Comparison of ENCODE assay signal across 18 mouse cellular contexts in genomic region chr5:116280518-116280917, GRCm38 (mm10). TPM values are rescaled to one million over a fixed set of nuclear protein-coding genes. Genes with fewer than 3 reads are reported as not detected.
DNase-seq lines count a peak whose midpoint lies in the region; ATAC-seq and TF ChIP-seq lines count a peak whose summit lies in the region.
"Had no signal": no experiment of that assay in that cellular context is flagged by ENCODE, and none has a peak within 500 bp of the region (broad histone marks: within the 10 kb centered on the region; RNA-seq: fewer than 3 reads in every experiment).

No protein-coding gene starts in this region.

- no peaks in the 10 kb centered on the region for H3K9me3 ChIP-seq in intestine, postnatal 0 days (ENCODE audit: control insufficient read depth)
- H3K9me3 ChIP-seq in intestine, embryonic 15.5 days: no peaks in the 10 kb centered on the region
- 0 out of 2 replicates have a peak, but pooled peaks cover 10% of the 10 kb centered on the region for H3K9me3 ChIP-seq in midbrain, embryonic 12.5 days
- H3K9me3 ChIP-seq in midbrain, embryonic 16.5 days (replicated peaks; ENCODE audit: control insufficient read depth, low read length, poor library complexity, severe bottlenecking): no peaks in the 10 kb centered on the region
- peaks cover 9% of the 10 kb centered on the region for H3K9me3 ChIP-seq in hindbrain, embryonic 12.5 days (replicated peaks)

- ATAC-seq in intestine, postnatal 0 days: no peak
- no peak for ATAC-seq in intestine, embryonic 15.5 days
- ATAC-seq in midbrain, embryonic 12.5 days (ENCODE audit: low FRiP score, low read depth): peak; percentile 38; the same call in 1 of the 2 replicates
- ATAC-seq in midbrain, embryonic 16.5 days: no peak
- no peak for ATAC-seq in hindbrain, embryonic 12.5 days (ENCODE audit: low FRiP score)
- ATAC-seq: CD4-positive, CD25-positive, alpha-beta regulatory T cell, adult 4 months had no signal

- no peaks in the 10 kb centered on the region for H3K36me3 ChIP-seq in intestine, postnatal 0 days (ENCODE audit: control insufficient read depth, insufficient read depth)
- H3K36me3 ChIP-seq in intestine, embryonic 15.5 days: no peaks in the 10 kb centered on the region
- no peaks in the 10 kb centered on the region for H3K36me3 ChIP-seq in midbrain, embryonic 12.5 days
- H3K36me3 ChIP-seq in midbrain, embryonic 16.5 days (ENCODE audit: control insufficient read depth, insufficient read depth, low read length): no peaks in the 10 kb centered on the region
- no peaks in the 10 kb centered on the region for H3K36me3 ChIP-seq in hindbrain, embryonic 12.5 days
- H3K36me3 ChIP-seq: heart, embryonic 13.5 days; limb, embryonic 12.5 days had no signal

- H3K27me3 ChIP-seq in intestine, postnatal 0 days (replicated peaks; ENCODE audit: control insufficient read depth, insufficient read depth, low read length): no peaks in the 10 kb centered on the region
- no peaks in the 10 kb centered on the region for H3K27me3 ChIP-seq in intestine, embryonic 15.5 days (replicated peaks)
- peaks cover 5% of the 10 kb centered on the region for H3K27me3 ChIP-seq in midbrain, embryonic 12.5 days
- H3K27me3 ChIP-seq in midbrain, embryonic 16.5 days (ENCODE audit: control insufficient read depth, insufficient read depth, low read depth, low read length): no peaks in the 10 kb centered on the region
- H3K27me3 ChIP-seq in hindbrain, embryonic 12.5 days: no peaks in the 10 kb centered on the region; the same call in 1 of the 2 replicates
- H3K27me3 ChIP-seq: heart, embryonic 13.5 days; limb, embryonic 12.5 days had no signal

- H3K4me3 ChIP-seq in intestine, postnatal 0 days (ENCODE audit: low read depth, low read length): no peak overlapping the region
- H3K4me3 ChIP-seq in intestine, embryonic 15.5 days (replicated peaks): no peak overlapping the region
- no peak overlapping the region for H3K4me3 ChIP-seq in midbrain, embryonic 12.5 days
- H3K4me3 ChIP-seq in midbrain, embryonic 16.5 days (ENCODE audit: low read depth, low read length): no peak overlapping the region
- no peak overlapping the region for H3K4me3 ChIP-seq in hindbrain, embryonic 12.5 days
- H3K4me3 ChIP-seq: erythroblast, embryonic 14.5 days; heart, embryonic 13.5 days; limb, embryonic 12.5 days had no signal

- peak; percentile 44 for DNase-seq in retina, embryonic 14.5 days (ENCODE audit: low spot score)
- DNase-seq in layer of hippocampus, adult 9-11 months: no peak
- DNase-seq: adrenal gland, postnatal 10 days; cerebellum, adult 9-10 months; heart, postnatal 4 days; kidney, adult 9 months; right cerebral cortex, postnatal 14 days had no signal

- no peak overlapping the region for H3K9ac ChIP-seq in intestine, postnatal 0 days (ENCODE audit: low read depth, low read length)
- no peak overlapping the region for H3K9ac ChIP-seq in intestine, embryonic 15.5 days
- no peak overlapping the region for H3K9ac ChIP-seq in midbrain, embryonic 12.5 days (replicated peaks)
- H3K9ac ChIP-seq in midbrain, embryonic 16.5 days (ENCODE audit: low read depth, low read length): no peak overlapping the region
- no peak overlapping the region for H3K9ac ChIP-seq in hindbrain, embryonic 12.5 days
- H3K9ac ChIP-seq: heart, embryonic 13.5 days; limb, embryonic 12.5 days had no signal

- H3K27ac ChIP-seq in intestine, postnatal 0 days (ENCODE audit: low read depth, low read length): no peak overlapping the region
- H3K27ac ChIP-seq in intestine, embryonic 15.5 days: no peak overlapping the region
- 0 out of 2 replicates have a peak overlapping the region, but pooled peaks have one; percentile 3 for H3K27ac ChIP-seq in midbrain, embryonic 12.5 days (replicated peaks)
- H3K27ac ChIP-seq in midbrain, embryonic 16.5 days (ENCODE audit: low read length): no peak overlapping the region
- H3K27ac ChIP-seq in hindbrain, embryonic 12.5 days: peak overlapping the region; percentile 49; the same call in 1 of the 2 replicates
- H3K27ac ChIP-seq: heart, embryonic 13.5 days; limb, embryonic 12.5 days; macrophage had no signal

- no peak overlapping the region for H3K4me2 ChIP-seq in intestine, postnatal 0 days (replicated peaks; ENCODE audit: low read depth)
- H3K4me2 ChIP-seq in intestine, embryonic 15.5 days (replicated peaks): no peak overlapping the region
- no peak overlapping the region for H3K4me2 ChIP-seq in midbrain, embryonic 12.5 days (replicated peaks)
- H3K4me2 ChIP-seq in midbrain, embryonic 16.5 days (ENCODE audit: low read length): no peak overlapping the region
- no peak overlapping the region for H3K4me2 ChIP-seq in hindbrain, embryonic 12.5 days (replicated peaks)
- H3K4me2 ChIP-seq: heart, embryonic 13.5 days; limb, embryonic 12.5 days had no signal

- peak; percentile 27; the same call in 1 of the 2 replicates for TF ChIP-seq CTCF in intestine, postnatal 0 days (IDR thresholded peaks at IDR 0.05; ENCODE audit: low read depth)

- no peaks in the 10 kb centered on the region for H3K4me1 ChIP-seq in intestine, postnatal 0 days (replicated peaks; ENCODE audit: control insufficient read depth, insufficient read depth, low read length)
- H3K4me1 ChIP-seq in intestine, embryonic 15.5 days (replicated peaks): 0 out of 2 replicates have a peak, but pooled peaks cover 2% of the 10 kb centered on the region
- H3K4me1 ChIP-seq in midbrain, embryonic 12.5 days: peaks cover 21% of the 10 kb centered on the region; the same call in 1 of the 2 replicates
- peaks cover 8% of the 10 kb centered on the region for H3K4me1 ChIP-seq in midbrain, embryonic 16.5 days (ENCODE audit: control insufficient read depth, insufficient read depth, low read length)
- peaks cover 2% of the 10 kb centered on the region for H3K4me1 ChIP-seq in hindbrain, embryonic 12.5 days

RNA-seq across cellular contexts. Expression of gene Ccdc60, which starts 8.3 kb away (rescaled TPM):
- polyA plus RNA-seq in intestine, postnatal 0 days (2015; fragmentation: Nextera tagmentation; extraction: Ambion mirVana): 0.72 and 0.77 TPM in 2 replicates
- 1.7 and 1.8 TPM in 2 replicates for polyA plus RNA-seq in intestine, embryonic 15.5 days (2015; fragmentation: Nextera tagmentation; extraction: Ambion mirVana)
- polyA plus RNA-seq in midbrain, embryonic 12.5 days (2016; fragmentation: Nextera tagmentation; extraction: Ambion mirVana): 2.2 and 2.4 TPM in 2 replicates
- polyA plus RNA-seq in midbrain, embryonic 16.5 days (2015; fragmentation: Nextera tagmentation; extraction: Ambion mirVana): 2.7 and 3.1 TPM in 2 replicates
- polyA plus RNA-seq in hindbrain, embryonic 12.5 days (2016; fragmentation: Nextera tagmentation; extraction: Ambion mirVana): 2.4 and 2.8 TPM in 2 replicates
- polyA plus RNA-seq: erythroblast, embryonic 14.5 days; liver, embryonic 16.5 days; macrophage had no signal

Comparison
In these comparisons a context has a peak if more than half of its experiments do, and no peak if none do; other contexts are left out.
1. H3K27ac ChIP-seq: peak in midbrain, embryonic 12.5 days (single experiment) and hindbrain, embryonic 12.5 days (single experiment); none in intestine, postnatal 0 days (single experiment), intestine, embryonic 15.5 days (single experiment) and midbrain, embryonic 16.5 days (single experiment).